Mouse (Mus musculus) CD4-positive, CD25-positive, alpha-beta regulatory T cell (primary cell): ENCODE results near the gene Magoh. TPM values are rescaled to one million over a fixed set of nuclear protein-coding genes. Genes with fewer than 3 reads are reported as not detected.

ENCODE experiments used
- polyA plus RNA-seq: library from polyadenylated mRNA; unstranded; fragments of 100-300 nt; shearing (Covaris generic); gene quantifications from one replicate; pipeline ENCODE4 v1.2.1, GENCODE M21; 2017

The Magoh gene
- polyA plus RNA-seq, result 142 TPM

GRCm38 (mm10) chr4:107879254-107880050 lies at the start of gene Magoh:
Gene Magoh (plus strand): TSS chr4:107879755.

GRCm38 (mm10) chr4:107889731-107890432 lies 10.3 kb downstream of the Magoh start, which contains the start of gene 0610037L13Rik:
Gene 0610037L13Rik (plus strand): TSS chr4:107889813.

GRCm38 (mm10) chr4:107923145-107923802 lies 43.7 kb downstream of the Magoh start, which contains the start of gene Cpt2:
Gene Cpt2 (minus strand): TSS chr4:107923610.

Other genes with a start within 250 kb of the Magoh start
- not detected for gene Dmrtb1, start 195.5 kb upstream of the Magoh start, polyA plus RNA-seq
- 5.2 TPM for gene Lrp8, start 77.5 kb upstream of the Magoh start, polyA plus RNA-seq
- gene 0610037L13Rik, start 10.1 kb downstream of the Magoh start, polyA plus RNA-seq, result 64.9 TPM
- 22.7 TPM for gene Cpt2, start 43.9 kb downstream of the Magoh start, polyA plus RNA-seq
- not detected for gene Slc1a7, start 88.6 kb downstream of the Magoh start, polyA plus RNA-seq
- not detected for gene Podn, start 216.7 kb downstream of the Magoh start, polyA plus RNA-seq